ENCODE assay signal across 17 mouse cellular contexts in genomic region chr3:156929062-156929397, GRCm38 (mm10).
DNase-seq lines count a peak whose midpoint lies in the region; ATAC-seq and TF ChIP-seq lines count a peak whose summit lies in the region.
"Had no signal": no experiment of that assay in that cellular context is flagged by ENCODE, and none has a peak within 500 bp of the region (broad histone marks: within the 10 kb centered on the region; RNA-seq: fewer than 3 reads in every experiment).

No protein-coding gene starts in this region.

- 91% methylated on average over 3 of the region's 3 CpGs for WGBS in forebrain, embryonic 13.5 days
- WGBS in forebrain, embryonic 12.5 days: 88% methylated on average over 3 of the region's 3 CpGs
- WGBS in hindbrain, embryonic 16.5 days: 82% methylated on average over 3 of the region's 3 CpGs

- H3K4me3 ChIP-seq in forebrain, embryonic 13.5 days: no peak overlapping the region
- H3K4me3 ChIP-seq in forebrain, embryonic 12.5 days (replicated peaks): no peak overlapping the region
- no peak overlapping the region for H3K4me3 ChIP-seq in left cerebral cortex, adult 2 months
- H3K4me3 ChIP-seq in hindbrain, embryonic 16.5 days (ENCODE audit: low read length): no peak overlapping the region
- H3K4me3 ChIP-seq: embryonic facial prominence, embryonic 15.5 days; limb, embryonic 12.5 days; liver, embryonic 13.5 days; neural tube, embryonic 13.5 days had no signal

- ATAC-seq in forebrain, embryonic 13.5 days: peak; percentile 51; the same call in 1 of the 2 replicates
- no peak for ATAC-seq in forebrain, embryonic 12.5 days (ENCODE audit: low FRiP score)
- no peak for ATAC-seq in hindbrain, embryonic 16.5 days

- TF ChIP-seq CTCF in left cerebral cortex, adult 2 months (IDR thresholded peaks at IDR 0.05): no peak

- no peaks in the 10 kb centered on the region for H3K36me3 ChIP-seq in forebrain, embryonic 13.5 days (ENCODE audit: poor library complexity, severe bottlenecking)
- no peaks in the 10 kb centered on the region for H3K36me3 ChIP-seq in forebrain, embryonic 12.5 days (replicated peaks)
- no peaks in the 10 kb centered on the region for H3K36me3 ChIP-seq in hindbrain, embryonic 16.5 days (ENCODE audit: control insufficient read depth, insufficient read depth, low read length)
- H3K36me3 ChIP-seq: embryonic facial prominence, embryonic 15.5 days; limb, embryonic 12.5 days; liver, embryonic 13.5 days; neural tube, embryonic 13.5 days had no signal

- no peaks in the 10 kb centered on the region for H3K4me1 ChIP-seq in forebrain, embryonic 13.5 days
- no peaks in the 10 kb centered on the region for H3K4me1 ChIP-seq in forebrain, embryonic 12.5 days
- H3K4me1 ChIP-seq in hindbrain, embryonic 16.5 days (ENCODE audit: control insufficient read depth, insufficient read depth, low read depth, low read length): no peaks in the 10 kb centered on the region
- H3K4me1 ChIP-seq: limb, embryonic 12.5 days; liver, embryonic 13.5 days; neural tube, embryonic 13.5 days had no signal

- H3K27ac ChIP-seq in forebrain, embryonic 13.5 days: no peak overlapping the region
- no peak overlapping the region for H3K27ac ChIP-seq in forebrain, embryonic 12.5 days
- no peak overlapping the region for H3K27ac ChIP-seq in left cerebral cortex, adult 2 months
- H3K27ac ChIP-seq in hindbrain, embryonic 16.5 days (ENCODE audit: low read depth, low read length): no peak overlapping the region
- H3K27ac ChIP-seq: embryonic facial prominence, embryonic 15.5 days; limb, embryonic 12.5 days; liver, embryonic 13.5 days; neural tube, embryonic 13.5 days had no signal

- H3K4me2 ChIP-seq in forebrain, embryonic 13.5 days: no peak overlapping the region
- H3K4me2 ChIP-seq in forebrain, embryonic 12.5 days: no peak overlapping the region
- H3K4me2 ChIP-seq in hindbrain, embryonic 16.5 days (ENCODE audit: low read length): no peak overlapping the region
- H3K4me2 ChIP-seq: embryonic facial prominence, embryonic 15.5 days; limb, embryonic 12.5 days; liver, embryonic 13.5 days; neural tube, embryonic 13.5 days had no signal

- no peaks in the 10 kb centered on the region for H3K27me3 ChIP-seq in forebrain, embryonic 13.5 days
- H3K27me3 ChIP-seq in forebrain, embryonic 12.5 days: no peaks in the 10 kb centered on the region
- no peaks in the 10 kb centered on the region for H3K27me3 ChIP-seq in hindbrain, embryonic 16.5 days (replicated peaks; ENCODE audit: control insufficient read depth, insufficient read depth, low read length)
- H3K27me3 ChIP-seq: embryonic facial prominence, embryonic 15.5 days; limb, embryonic 12.5 days; liver, embryonic 13.5 days; neural tube, embryonic 13.5 days had no signal

- intact Hi-C loops in left cerebral cortex, adult 2 months (cut with DNase I): loop anchor here (5.0 kb wide), 1 partner anchor 367 kb away; the partner anchor contains the start of gene Negr1
- intact Hi-C loops in heart, postnatal 25 days (cut with DNase I): no loop called here

- no peak overlapping the region for H3K9ac ChIP-seq in forebrain, embryonic 13.5 days
- no peak overlapping the region for H3K9ac ChIP-seq in forebrain, embryonic 12.5 days
- no peak overlapping the region for H3K9ac ChIP-seq in hindbrain, embryonic 16.5 days (ENCODE audit: low read depth, low read length)
- H3K9ac ChIP-seq: embryonic facial prominence, embryonic 15.5 days; limb, embryonic 12.5 days; liver, embryonic 13.5 days; neural tube, embryonic 13.5 days had no signal

- no peaks in the 10 kb centered on the region for H3K9me3 ChIP-seq in forebrain, embryonic 13.5 days (replicated peaks)
- H3K9me3 ChIP-seq in forebrain, embryonic 12.5 days: no peaks in the 10 kb centered on the region
- H3K9me3 ChIP-seq in hindbrain, embryonic 16.5 days (ENCODE audit: control insufficient read depth, low read length): no peaks in the 10 kb centered on the region
- H3K9me3 ChIP-seq: embryonic facial prominence, embryonic 15.5 days; limb, embryonic 12.5 days; liver, embryonic 13.5 days; neural tube, embryonic 13.5 days had no signal

- peak; percentile 53 to 56 for DNase-seq in left cerebral cortex, adult 9 months (ENCODE audit: low spot score in 2 of 2)
- DNase-seq in left cerebral cortex, adult 2 months (ENCODE audit: extremely low spot score in 1 of 2, low spot score in 2 of 2): no peak
- peak; percentile 26 to 28 for DNase-seq in right cerebral cortex, postnatal 36 days (ENCODE audit: low spot score in 2 of 2)
- no peak for DNase-seq in right cerebral cortex, postnatal 4 days
- DNase-seq in heart, postnatal 25 days (ENCODE audit: low spot score): no peak
- DNase-seq: adrenal gland, adult 2 months; gastrocnemius, postnatal 10 days; kidney, adult 9 months; kidney, postnatal 36 days; liver, embryonic 13.5 days; thymus, adult 2 months had no signal

Comparison
In these comparisons a context has a peak if more than half of its experiments do, and no peak if none do; other contexts are left out.
1. DNase-seq: peak in left cerebral cortex, adult 9 months (2 of 2) and right cerebral cortex, postnatal 36 days (2 of 2); none in left cerebral cortex, adult 2 months (0 of 2), right cerebral cortex, postnatal 4 days (single experiment) and heart, postnatal 25 days (single experiment).